17 mouse cellular contexts compared by ENCODE assay signal in genomic region chr14:34945471-34946313, GRCm38 (mm10).
DNase-seq lines count a peak whose midpoint lies in the region; ATAC-seq lines count a peak whose summit lies in the region.
"Had no signal": no experiment of that assay in that cellular context is flagged by ENCODE, and none has a peak within 500 bp of the region (broad histone marks: within the 10 kb centered on the region; RNA-seq: fewer than 3 reads in every experiment).

No protein-coding gene starts in this region.

- no peak for DNase-seq in heart, adult 9 months (ENCODE audit: low spot score in 2 of 2)
- no peak for DNase-seq in hindbrain, embryonic 14.5 days (ENCODE audit: low spot score)
- DNase-seq: adrenal gland, postnatal 36 days; B cell, adult 2 months; cerebellum, adult 11 months; gastrocnemius, postnatal 10 days; heart, postnatal 10 days; kidney, adult 2 months; left cerebral cortex, postnatal 4 days had no signal

- H3K4me1 ChIP-seq in heart, embryonic 11.5 days (ENCODE audit: control insufficient read depth, insufficient read depth, low read length): no peaks in the 10 kb centered on the region
- no peaks in the 10 kb centered on the region for H3K4me1 ChIP-seq in megakaryocyte, embryonic 14.5 days
- H3K4me1 ChIP-seq in hindbrain, embryonic 14.5 days (replicated peaks; ENCODE audit: control insufficient read depth, insufficient read depth, low read length): no peaks in the 10 kb centered on the region
- no peaks in the 10 kb centered on the region for H3K4me1 ChIP-seq in stomach, embryonic 15.5 days
- H3K4me1 ChIP-seq in intestine, embryonic 15.5 days (replicated peaks): no peaks in the 10 kb centered on the region
- H3K4me1 ChIP-seq: liver, embryonic 15.5 days had no signal

- H3K9ac ChIP-seq in heart, embryonic 11.5 days (ENCODE audit: low read depth, low read length): no peak overlapping the region
- H3K9ac ChIP-seq in hindbrain, embryonic 14.5 days: no peak overlapping the region
- H3K9ac ChIP-seq in stomach, embryonic 15.5 days: no peak overlapping the region
- no peak overlapping the region for H3K9ac ChIP-seq in intestine, embryonic 15.5 days
- H3K9ac ChIP-seq: liver, embryonic 15.5 days had no signal

- H3K36me3 ChIP-seq in heart, embryonic 11.5 days (ENCODE audit: control insufficient read depth, insufficient read depth, low read length): no peaks in the 10 kb centered on the region
- H3K36me3 ChIP-seq in megakaryocyte, embryonic 14.5 days (replicated peaks; ENCODE audit: low read length): no peaks in the 10 kb centered on the region
- H3K36me3 ChIP-seq in hindbrain, embryonic 14.5 days (replicated peaks; ENCODE audit: control insufficient read depth, insufficient read depth): no peaks in the 10 kb centered on the region
- H3K36me3 ChIP-seq in stomach, embryonic 15.5 days: no peaks in the 10 kb centered on the region
- no peaks in the 10 kb centered on the region for H3K36me3 ChIP-seq in intestine, embryonic 15.5 days
- H3K36me3 ChIP-seq: liver, embryonic 15.5 days had no signal

- WGBS in heart, embryonic 11.5 days (ENCODE audit: insufficient replicate concordance): 77% methylated on average over 17 of the region's 17 CpGs
- WGBS in hindbrain, embryonic 14.5 days: 89% methylated on average over 17 of the region's 17 CpGs
- 87% methylated on average over 17 of the region's 17 CpGs for WGBS in stomach, embryonic 15.5 days
- whole genome bisulfite sequencing in intestine, embryonic 15.5 days: 87% methylated on average over 17 of the region's 17 CpGs

- no peak overlapping the region for H3K4me3 ChIP-seq in heart, embryonic 11.5 days (ENCODE audit: low read depth, low read length)
- H3K4me3 ChIP-seq in megakaryocyte, embryonic 14.5 days (replicated peaks): peak overlapping the region; percentile 34
- H3K4me3 ChIP-seq in hindbrain, embryonic 14.5 days (replicated peaks; ENCODE audit: low read length): no peak overlapping the region
- no peak overlapping the region for H3K4me3 ChIP-seq in stomach, embryonic 15.5 days (replicated peaks)
- H3K4me3 ChIP-seq in intestine, embryonic 15.5 days (replicated peaks): no peak overlapping the region
- H3K4me3 ChIP-seq: erythroblast, embryonic 14.5 days; liver, embryonic 15.5 days had no signal

- H3K27me3 ChIP-seq in heart, embryonic 11.5 days (ENCODE audit: control insufficient read depth, insufficient read depth, low read length): no peaks in the 10 kb centered on the region
- no peaks in the 10 kb centered on the region for H3K27me3 ChIP-seq in megakaryocyte, embryonic 14.5 days (replicated peaks)
- no peaks in the 10 kb centered on the region for H3K27me3 ChIP-seq in hindbrain, embryonic 14.5 days (ENCODE audit: control insufficient read depth, insufficient read depth, low read length)
- H3K27me3 ChIP-seq in stomach, embryonic 15.5 days (replicated peaks): no peaks in the 10 kb centered on the region
- no peaks in the 10 kb centered on the region for H3K27me3 ChIP-seq in intestine, embryonic 15.5 days (replicated peaks)
- H3K27me3 ChIP-seq: liver, embryonic 15.5 days had no signal

- no peak overlapping the region for H3K27ac ChIP-seq in heart, embryonic 11.5 days (ENCODE audit: low read depth, low read length)
- no peak overlapping the region for H3K27ac ChIP-seq in hindbrain, embryonic 14.5 days
- H3K27ac ChIP-seq in stomach, embryonic 15.5 days: no peak overlapping the region
- H3K27ac ChIP-seq in intestine, embryonic 15.5 days: no peak overlapping the region
- H3K27ac ChIP-seq: liver, embryonic 15.5 days had no signal

- no peak overlapping the region for H3K4me2 ChIP-seq in heart, embryonic 11.5 days
- H3K4me2 ChIP-seq in hindbrain, embryonic 14.5 days (replicated peaks): no peak overlapping the region
- H3K4me2 ChIP-seq in stomach, embryonic 15.5 days: no peak overlapping the region
- H3K4me2 ChIP-seq in intestine, embryonic 15.5 days (replicated peaks): no peak overlapping the region
- H3K4me2 ChIP-seq: liver, embryonic 15.5 days had no signal

- 0 out of 2 replicates have a peak, but pooled peaks have one; percentile 18 for ATAC-seq in heart, embryonic 11.5 days (replicated peaks; ENCODE audit: insufficient number of reproducible peaks, low FRiP score, low TSS enrichment)
- ATAC-seq in megakaryocyte, adult 5-6 weeks (ENCODE audit: poor library complexity, severe bottlenecking): no peak
- peak; percentile 45 for ATAC-seq in hindbrain, embryonic 14.5 days (ENCODE audit: low FRiP score)
- peak; percentile 7; the same call in 1 of the 2 replicates for ATAC-seq in stomach, embryonic 15.5 days (ENCODE audit: insufficient read depth, low FRiP score, low read depth)
- ATAC-seq in intestine, embryonic 15.5 days: no peak
- ATAC-seq in activated CD4-positive, CD25-positive, alpha-beta regulatory T cell, adult 4 months: no peak

- no peaks in the 10 kb centered on the region for H3K9me3 ChIP-seq in heart, embryonic 11.5 days (replicated peaks; ENCODE audit: control insufficient read depth, low read length)
- peaks cover 12% of the 10 kb centered on the region for H3K9me3 ChIP-seq in megakaryocyte, embryonic 14.5 days
- H3K9me3 ChIP-seq in hindbrain, embryonic 14.5 days (ENCODE audit: control insufficient read depth, low read length): no peaks in the 10 kb centered on the region
- no peaks in the 10 kb centered on the region for H3K9me3 ChIP-seq in stomach, embryonic 15.5 days
- no peaks in the 10 kb centered on the region for H3K9me3 ChIP-seq in intestine, embryonic 15.5 days
- H3K9me3 ChIP-seq: liver, embryonic 15.5 days had no signal

Comparison
In these comparisons a context has a peak if more than half of its experiments do, and no peak if none do; other contexts are left out.
1. ATAC-seq: peak in heart, embryonic 11.5 days (single experiment), hindbrain, embryonic 14.5 days (single experiment) and stomach, embryonic 15.5 days (single experiment); none in megakaryocyte, adult 5-6 weeks (single experiment), intestine, embryonic 15.5 days (single experiment) and activated CD4-positive, CD25-positive, alpha-beta regulatory T cell, adult 4 months (single experiment).